Mouse (Mus musculus) testis, adult 2 months (tissue): Measurements from ENCODE around the gene Pbld2. TPM values are rescaled to one million over a fixed set of nuclear protein-coding genes. Genes with fewer than 3 reads are reported as not detected.
A peak's percentile ranks its signal among the peaks of the same experiment; 100 is the strongest.

Source experiments
- H3K27ac ChIP-seq: fragments of 200-500 bp; 2 replicates; pipeline ENCODE4 v1.5.1; 2012; ENCODE audit warnings: low read depth, low read length; ENCODE audit not compliant: control insufficient read depth, insufficient read depth
- H3K27me3 ChIP-seq: fragments of 200-500 bp; 2 replicates; pipeline ENCODE4 v1.6.1; 2012; ENCODE audit warnings: mild to moderate bottlenecking, low read length, moderate library complexity; ENCODE audit not compliant: control insufficient read depth, insufficient read depth
- H3K36me3 ChIP-seq: fragments of 200-500 bp; 2 replicates; pipeline ENCODE4 v1.6.1; 2012; ENCODE audit warnings: mild to moderate bottlenecking, low read length; ENCODE audit not compliant: control insufficient read depth, insufficient read depth
- H3K4me1 ChIP-seq: fragments of 200-500 bp; 2 replicates; pipeline ENCODE4 v1.6.1; 2012; ENCODE audit warnings: low read length; ENCODE audit not compliant: control insufficient read depth, insufficient read depth
- H3K4me3 ChIP-seq: fragments of 200-500 bp; 2 replicates; pipeline ENCODE4 v1.5.1; 2012; ENCODE audit warnings: low read depth, mild to moderate bottlenecking, low read length, moderate library complexity, mixed read lengths; ENCODE audit not compliant: control insufficient read depth
- CTCF ChIP-seq: fragments of 200-500 bp; IDR thresholded peaks from 2 replicates; pipeline ENCODE4 v1.5.1; 2012; ENCODE audit warnings: low read depth, mild to moderate bottlenecking, inconsistent platforms, low read length, moderate library complexity; ENCODE audit not compliant: control insufficient read depth, insufficient read depth, insufficient replicate concordance
- POLR2A ChIP-seq: fragments of 200-500 bp; IDR thresholded peaks from 2 replicates; pipeline ENCODE4 v1.6.1; 2012; ENCODE audit warnings: low read depth, mild to moderate bottlenecking, inconsistent platforms, low read length, moderate library complexity; ENCODE audit not compliant: control insufficient read depth
- polyA plus RNA-seq: library from polyadenylated mRNA; depleted of rRNA; stranded (reverse); fragments of >200 nt; gene quantifications from 2 replicates; pipeline ENCODE4 v1.2.3, GENCODE M21; 2012

The Pbld2 gene
- polyA plus RNA-seq, 1 experiment = 4.0 TPM

DNA sequence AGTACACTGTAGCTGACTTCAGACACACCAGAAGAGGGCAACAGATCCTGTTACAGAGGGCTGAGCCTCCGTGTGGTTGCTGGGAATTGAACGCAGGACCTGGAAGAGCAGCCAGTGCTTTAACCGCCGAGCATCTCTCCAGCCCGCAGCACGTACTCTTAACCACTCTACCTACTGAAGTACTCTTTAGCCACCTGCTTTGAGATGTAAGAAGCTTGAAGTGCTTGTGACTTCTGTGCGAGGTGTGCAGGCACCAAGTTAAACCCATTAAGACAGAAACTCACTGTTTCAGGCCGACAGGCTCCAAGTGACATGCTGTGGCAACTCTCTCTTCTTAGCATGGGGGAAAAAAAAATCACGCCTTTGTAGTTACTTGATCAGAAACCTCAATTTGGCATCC is 9.9 kb upstream of the Pbld2 start:
- TF ChIP-seq POLR2A = no peak
- no peak for TF ChIP-seq CTCF
- Histone ChIP-seq H3K4me1 (no peaks in the 10 kb centered on the region), H3K4me3 (no peak overlapping the region), H3K27me3 (no peaks in the 10 kb centered on the region), H3K27ac (no peak overlapping the region), H3K36me3 (peaks cover 1% of the 10 kb centered on the region)

- H3K27me3 ChIP-seq = no peaks in the 10 kb centered on the region
- no peaks in the 10 kb centered on the region; the same call in none of the 2 replicates for H3K36me3 ChIP-seq
- H3K4me3 ChIP-seq = no peak overlapping the region
- H3K4me1 ChIP-seq = peaks cover 2% of the 10 kb centered on the region
- no peak overlapping the region for H3K27ac ChIP-seq
- TF ChIP-seq POLR2A (no peak), CTCF (no peak)
These were observed 4.8 kb upstream of the Pbld2 start for GRCm38 (mm10) chr10:63019304-63019703.

DNA sequence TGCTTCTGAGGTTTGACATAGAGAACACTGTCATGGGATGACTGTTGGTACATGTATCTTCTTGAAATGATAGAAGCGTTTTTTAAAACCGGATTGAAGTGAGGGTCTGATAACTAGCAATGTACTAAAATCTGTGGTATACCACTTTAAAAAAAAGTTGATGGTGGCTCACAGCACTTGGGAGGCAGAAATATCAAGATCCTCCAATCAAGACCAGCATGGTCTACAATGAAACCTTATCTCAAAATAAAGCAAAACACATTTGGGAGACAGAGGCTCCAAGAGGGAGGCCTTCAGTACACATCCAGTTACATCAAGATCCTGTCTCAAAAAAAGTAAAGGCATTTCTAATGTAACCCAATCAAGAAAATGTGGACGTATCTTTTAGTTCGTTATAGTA is 2.4 kb upstream of the Pbld2 start:
- no peaks in the 10 kb centered on the region; the same call in none of the 2 replicates for H3K36me3 ChIP-seq
- H3K27ac ChIP-seq = peak overlapping the region; percentile 49; the same call in 1 of the 2 replicates
- no peak for TF ChIP-seq POLR2A
- no peak for TF ChIP-seq CTCF
- H3K4me3 ChIP-seq = peak overlapping the region; percentile 88
- peaks cover 7% of the 10 kb centered on the region for H3K4me1 ChIP-seq
- H3K27me3 ChIP-seq = no peaks in the 10 kb centered on the region

DNA sequence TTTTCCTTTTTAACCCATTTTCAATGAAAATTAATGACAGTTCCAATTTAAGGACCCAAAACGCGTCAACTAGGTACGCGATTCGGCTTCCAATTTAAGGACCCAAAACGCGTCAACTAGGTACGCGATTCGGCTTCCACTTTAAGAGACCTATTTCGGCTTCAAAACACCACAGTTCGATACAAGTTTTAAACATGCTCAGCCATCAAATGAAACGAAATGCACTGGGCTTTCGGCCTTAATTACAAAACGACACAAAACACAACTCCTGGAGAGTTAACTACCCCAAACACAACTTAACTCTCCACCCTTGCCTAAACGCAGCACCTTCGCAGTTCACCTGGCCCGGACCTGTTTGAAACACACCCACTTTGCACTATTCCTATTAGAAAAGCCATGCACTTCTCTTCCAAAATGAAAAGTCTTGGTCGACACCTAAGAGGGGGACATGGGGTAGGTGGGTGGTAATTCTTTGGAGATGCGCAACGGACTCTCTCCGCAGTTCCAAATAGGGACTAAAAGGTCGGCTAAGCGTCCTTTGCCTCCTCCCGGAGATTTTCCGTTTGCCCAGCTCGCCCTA is 1.5 kb upstream of the Pbld2 start:
- H3K4me1 ChIP-seq = peaks cover 7% of the 10 kb centered on the region
- no peaks in the 10 kb centered on the region for H3K27me3 ChIP-seq
- peak overlapping the region; percentile 88 for H3K4me3 ChIP-seq
- H3K27ac ChIP-seq = peak overlapping the region; percentile 95
- TF ChIP-seq POLR2A (peak; percentile 20; the same call in 1 of the 2 replicates), CTCF (no peak)
- no peaks in the 10 kb centered on the region; the same call in none of the 2 replicates for H3K36me3 ChIP-seq

DNA sequence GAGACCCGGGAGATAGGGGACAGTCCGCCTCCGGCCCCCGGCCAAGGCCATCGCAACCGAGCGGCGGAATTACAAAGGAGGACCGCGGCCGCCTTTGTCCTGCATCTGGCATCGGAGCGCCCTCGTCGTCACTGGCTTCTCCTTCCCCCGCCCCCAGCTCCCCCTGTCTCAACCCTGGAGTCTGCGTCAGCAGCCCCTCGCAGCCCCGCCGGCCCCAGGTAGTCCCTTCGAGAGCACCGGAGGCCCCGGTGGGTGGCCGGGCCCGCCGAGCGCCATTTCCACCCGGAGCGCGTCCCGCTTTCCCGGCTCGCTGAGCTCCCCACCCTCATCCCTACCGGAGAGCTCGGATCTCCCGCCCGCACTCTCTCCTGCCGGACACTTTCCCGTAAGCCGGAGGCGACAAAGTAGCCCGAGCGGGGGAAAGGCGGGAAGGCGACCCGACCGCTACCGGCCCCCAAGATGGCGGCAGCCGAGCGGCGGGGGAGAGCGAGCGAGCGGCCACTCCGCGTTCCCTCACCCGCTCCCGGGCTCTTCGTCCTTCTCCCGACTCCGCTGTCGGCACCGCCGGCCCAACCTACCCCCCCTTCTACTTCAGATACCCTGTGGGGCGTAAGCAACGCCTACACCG is 880 bp upstream of the Pbld2 start:
- H3K36me3 ChIP-seq = no peaks in the 10 kb centered on the region; the same call in none of the 2 replicates
- H3K4me1 ChIP-seq = peaks cover 9% of the 10 kb centered on the region
- peak overlapping the region; percentile 95 for H3K27ac ChIP-seq
- H3K4me3 ChIP-seq = peak overlapping the region; percentile 88
- TF ChIP-seq POLR2A (no peak), CTCF (no peak)
- H3K27me3 ChIP-seq = no peaks in the 10 kb centered on the region

DNA sequence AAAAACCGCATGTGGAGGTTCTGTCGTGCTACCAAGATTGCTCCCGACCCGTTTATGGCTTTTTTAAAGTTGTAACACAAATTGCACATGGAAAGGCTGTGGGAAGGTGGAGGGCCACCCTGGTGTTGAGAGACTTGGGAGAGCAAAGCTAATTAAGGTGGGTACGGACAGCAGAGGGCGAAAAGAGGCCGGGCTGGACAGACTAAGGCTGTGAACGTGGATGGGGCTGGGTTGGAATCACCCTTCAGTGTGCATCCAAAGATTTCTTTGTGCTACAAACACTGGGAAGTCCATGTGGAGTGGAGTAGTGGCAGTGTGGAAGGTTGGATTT is 430 bp downstream of the Pbld2 start:
- H3K27ac ChIP-seq = peak overlapping the region; percentile 97
- H3K4me1 ChIP-seq = peaks cover 13% of the 10 kb centered on the region
- no peaks in the 10 kb centered on the region; the same call in none of the 2 replicates for H3K36me3 ChIP-seq
- H3K27me3 ChIP-seq = no peaks in the 10 kb centered on the region
- TF ChIP-seq POLR2A = no peak
- TF ChIP-seq CTCF = no peak; the same call in 1 of the 2 replicates
- H3K4me3 ChIP-seq = peak overlapping the region; percentile 92

GRCm38 (mm10) chr10:63025016-63025415 is 901 bp downstream of the Pbld2 start:
- peaks cover 13% of the 10 kb centered on the region for H3K4me1 ChIP-seq
- no peak for TF ChIP-seq POLR2A
- TF ChIP-seq CTCF = no peak
- no peaks in the 10 kb centered on the region; the same call in none of the 2 replicates for H3K36me3 ChIP-seq
- H3K27me3 ChIP-seq = no peaks in the 10 kb centered on the region
- peak overlapping the region; percentile 42; the same call in 1 of the 2 replicates for H3K4me3 ChIP-seq
- H3K27ac ChIP-seq = no peak overlapping the region
